Mouse (Mus musculus) stomach, embryonic 16.5 days (tissue): ENCODE results near the gene Olfr430. TPM values are rescaled to one million over a fixed set of nuclear protein-coding genes. Genes with fewer than 3 reads are reported as not detected.
"Not testable (repeated sequence)": the region's sequence is repeated elsewhere in the genome, so short reads cannot be mapped to it uniquely, and the experiment has no call there.

Experiments
- ATAC-seq: fragments of 200-750 bp; cut with Nextera tagmentation; 2 replicates; pipeline ENCODE4 v1.8.0; 2017; ENCODE audit warnings: moderate number of reproducible peaks, moderate TSS enrichment; ENCODE audit not compliant: insufficient read depth, low FRiP score
- H3K27ac ChIP-seq: fragments of 300-500 bp; sonication (generic); 2 replicates; pipeline ENCODE4 v1.5.1; 2014; ENCODE audit warnings: low read length
- H3K27me3 ChIP-seq: fragments of 300-500 bp; sonication (generic); 2 replicates; pipeline ENCODE4 v1.6.1; 2014; ENCODE audit warnings: low read length, control low read depth, mixed read lengths; ENCODE audit not compliant: control insufficient read depth, insufficient read depth
- H3K36me3 ChIP-seq: fragments of 300-500 bp; sonication (generic); 2 replicates; pipeline ENCODE4 v1.6.1; 2014; ENCODE audit warnings: low read length; ENCODE audit not compliant: control insufficient read depth, insufficient read depth
- H3K4me1 ChIP-seq: fragments of 300-500 bp; sonication (generic); 2 replicates; pipeline ENCODE4 v1.6.1; 2014; ENCODE audit warnings: low read length, control low read depth, mixed read lengths; ENCODE audit not compliant: control insufficient read depth, insufficient read depth
- H3K4me2 ChIP-seq: fragments of 300-500 bp; sonication (generic); 2 replicates; pipeline ENCODE4 v1.6.1; 2014; ENCODE audit warnings: low read depth, low read length, mixed read lengths
- H3K4me3 ChIP-seq: fragments of 300-500 bp; sonication (generic); replicated peaks from 2 replicates; pipeline ENCODE4 v1.5.1; 2014; ENCODE audit warnings: mild to moderate bottlenecking, low read length
- H3K9ac ChIP-seq: fragments of 300-500 bp; sonication (generic); 2 replicates; pipeline ENCODE4 v1.6.1; 2014; ENCODE audit warnings: low read length
- H3K9me3 ChIP-seq: fragments of 300-500 bp; sonication (generic); replicated peaks from 2 replicates; pipeline ENCODE4 v1.6.1; 2016; ENCODE audit warnings: low read length, control low read depth; ENCODE audit not compliant: control insufficient read depth
- WGBS: fragments of 180-500 bp; shearing (Covaris S2); extraction: QIAGEN DNeasy Blood & Tissue Kit; methylation state at CpG from one replicate; pipeline ENCODE4 v1.1.7; 2014; 5-methylcytosine and 5-hydroxymethylcytosine counted together
- polyA plus RNA-seq: library from polyadenylated mRNA; unstranded; fragments of >200 nt; fragmentation: Nextera tagmentation; extraction: Ambion mirVana; gene quantifications from 2 replicates; pipeline ENCODE4 v1.2.1, GENCODE M21; 2015

Gene Olfr430
- polyA plus RNA-seq, 1 experiment from 2014 or later: not detected

GRCm38 (mm10) chr1:174049357-174049756 is 17.0 kb upstream of the Olfr430 start:
- H3K4me2 ChIP-seq: not testable (repeated sequence)

GRCm38 (mm10) chr1:174050532-174050931 is 15.9 kb upstream of the Olfr430 start:
- Histone ChIP-seq H3K9ac (no peak overlapping the region), H3K36me3 (no peaks in the 10 kb centered on the region), H3K4me2 (no peak overlapping the region), H3K27me3 (no peaks in the 10 kb centered on the region), H3K9me3 (no peaks in the 10 kb centered on the region), H3K27ac (no peak overlapping the region), H3K4me1 (no peaks in the 10 kb centered on the region), H3K4me3 (no peak overlapping the region)
- 86% methylated on average over 4 of the region's 4 CpGs for WGBS
- ATAC-seq: no peak

More at GRCm38 (mm10) chr1:174049357-174049756, 17.0 kb upstream of the Olfr430 start:
- not testable (repeated sequence) for H3K9ac ChIP-seq, H3K36me3 ChIP-seq, H3K4me3 ChIP-seq, H3K27ac ChIP-seq, H3K4me1 ChIP-seq, H3K27me3 ChIP-seq, ATAC-seq, H3K9me3 ChIP-seq
- 45% methylated on average over 4 of the region's 4 CpGs for WGBS

DNA sequence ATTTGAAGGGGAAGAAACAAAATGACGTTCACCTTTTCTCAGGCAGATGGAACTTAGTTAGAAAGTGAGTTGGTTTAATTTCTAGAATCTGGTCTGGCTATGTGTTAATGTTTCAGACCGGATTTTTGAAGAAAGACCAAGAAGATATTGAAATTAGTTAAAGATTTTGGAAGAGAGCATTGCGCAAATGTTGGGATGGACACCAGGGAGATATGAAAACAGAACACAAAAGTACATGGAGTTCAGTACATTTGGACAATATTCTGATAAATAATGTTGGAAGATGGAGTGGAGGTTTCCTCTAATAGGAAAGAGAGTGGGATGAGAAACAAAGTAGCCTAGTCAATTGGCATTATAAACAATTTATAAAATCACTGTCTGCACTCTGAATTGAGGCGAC is 14.9 kb upstream of the Olfr430 start:
- Histone ChIP-seq H3K27ac (no peak overlapping the region), H3K9me3 (no peaks in the 10 kb centered on the region), H3K4me2 (no peak overlapping the region), H3K9ac (no peak overlapping the region), H3K36me3 (no peaks in the 10 kb centered on the region), H3K4me3 (no peak overlapping the region), H3K27me3 (no peaks in the 10 kb centered on the region), H3K4me1 (no peaks in the 10 kb centered on the region)
- WGBS: 82% methylated on average over 4 of the region's 4 CpGs
- no peak for ATAC-seq

GRCm38 (mm10) chr1:174051931-174052536 is 14.4 kb upstream of the Olfr430 start:
- 82% methylated on average over 5 of the region's 5 CpGs for WGBS
- Histone ChIP-seq H3K27ac (no peak overlapping the region), H3K9ac (no peak overlapping the region), H3K4me1 (no peaks in the 10 kb centered on the region), H3K9me3 (no peaks in the 10 kb centered on the region), H3K27me3 (no peaks in the 10 kb centered on the region), H3K36me3 (no peaks in the 10 kb centered on the region), H3K4me3 (no peak overlapping the region), H3K4me2 (no peak overlapping the region)
- ATAC-seq: no peak

GRCm38 (mm10) chr1:174052981-174053380 is 13.4 kb upstream of the Olfr430 start:
- ATAC-seq: no peak
- H3K27me3 ChIP-seq: no peaks in the 10 kb centered on the region

DNA sequence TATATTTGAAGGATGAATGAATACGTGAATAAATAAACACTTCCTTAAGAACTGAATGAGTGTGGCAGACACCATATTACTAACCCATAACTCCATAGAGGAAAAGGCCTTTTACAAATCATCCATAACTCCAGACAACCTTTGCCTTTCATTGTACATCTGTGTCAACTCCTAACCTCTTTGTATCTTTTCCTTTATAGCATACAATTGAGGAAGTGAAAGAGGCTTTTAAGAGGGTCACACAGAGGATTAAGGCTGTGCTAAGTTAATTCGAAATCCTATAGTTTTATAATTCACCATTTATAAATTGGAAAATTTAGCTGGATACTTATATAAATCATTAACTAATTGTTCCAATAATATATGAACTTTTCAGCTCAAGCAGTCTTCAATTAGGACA is 11.2 kb upstream of the Olfr430 start:
- Histone ChIP-seq H3K4me1 (no peaks in the 10 kb centered on the region), H3K36me3 (no peaks in the 10 kb centered on the region), H3K9ac (no peak overlapping the region), H3K27ac (no peak overlapping the region), H3K4me2 (no peak overlapping the region), H3K4me3 (no peak overlapping the region), H3K9me3 (no peaks in the 10 kb centered on the region), H3K27me3 (no peaks in the 10 kb centered on the region)
- no peak for ATAC-seq
- 69% methylated on average over 2 of the region's 2 CpGs for WGBS

More at GRCm38 (mm10) chr1:174052981-174053380, 13.4 kb upstream of the Olfr430 start:
- H3K9ac ChIP-seq: no peak overlapping the region
- H3K27ac ChIP-seq: no peak overlapping the region
- H3K4me2 ChIP-seq: no peak overlapping the region
- WGBS: 71% methylated on average over 3 of the region's 3 CpGs
- no peaks in the 10 kb centered on the region for H3K4me1 ChIP-seq
- H3K9me3 ChIP-seq: no peaks in the 10 kb centered on the region
- H3K36me3 ChIP-seq: no peaks in the 10 kb centered on the region
- no peak overlapping the region for H3K4me3 ChIP-seq

DNA sequence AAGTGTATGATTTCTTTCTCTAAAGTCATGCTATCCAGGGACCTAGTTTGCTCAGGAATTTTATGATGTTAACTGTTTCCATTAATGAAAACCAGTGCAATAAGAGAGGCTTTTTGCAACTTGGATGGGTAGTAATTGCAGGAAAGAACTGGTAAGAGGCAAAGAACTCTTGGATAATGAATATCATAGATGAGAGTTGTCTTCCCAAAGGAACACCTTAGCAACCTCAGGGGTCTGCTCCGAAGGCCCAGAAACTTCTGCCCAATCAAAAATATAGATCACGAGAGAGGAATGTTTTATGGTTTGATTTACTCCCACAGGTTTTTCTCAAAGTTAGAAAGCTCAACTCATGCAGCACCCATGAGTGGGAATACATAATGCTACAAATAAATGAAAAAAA is 17.6 kb downstream of the Olfr430 start, which contains the start of gene Olfr429:
TSS of gene Olfr429 (plus strand) at position 301 of the 400 bp plus-strand sequence.
- no peak within 1 kb of the TSS for H3K4me2 ChIP-seq
- H3K27me3 ChIP-seq: no peaks in the 10 kb centered on the region
- H3K4me3 ChIP-seq: no peak within 1 kb of the TSS
- no peak within 1 kb of the TSS for H3K9ac ChIP-seq
- no peaks in the 10 kb centered on the region for H3K9me3 ChIP-seq
- 89% methylated on average over 2 of the region's 2 CpGs for WGBS
- H3K36me3 ChIP-seq: no peaks in the 10 kb centered on the region
- no peaks in the 10 kb centered on the region for H3K4me1 ChIP-seq
- ATAC-seq: no peak
- no peak within 1 kb of the TSS for H3K27ac ChIP-seq

GRCm38 (mm10) chr1:174096591-174096990 is 30.2 kb downstream of the Olfr430 start, which contains the start of gene Olfr427:
TSS of gene Olfr427 (plus strand) at chr1:174096891.
- no peak within 1 kb of the TSS for H3K4me2 ChIP-seq

DNA sequence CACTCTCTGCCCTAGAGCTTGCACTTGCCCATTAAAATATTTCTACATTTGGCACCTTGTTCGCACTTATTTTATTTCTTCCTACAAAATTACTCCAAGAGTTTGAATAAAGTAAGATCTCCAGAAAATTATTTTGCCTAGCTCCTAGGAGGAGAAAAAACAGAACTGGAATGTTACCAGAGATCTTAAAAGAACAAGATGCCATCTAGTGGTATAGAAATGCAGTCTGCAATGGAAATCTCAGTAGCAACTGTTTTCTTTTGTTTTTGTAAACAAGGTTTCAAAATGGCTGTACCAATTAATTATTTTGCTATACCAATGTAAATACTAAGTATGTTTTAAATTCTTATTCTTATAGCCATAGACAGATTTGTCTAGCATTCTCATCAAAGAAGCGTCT is 37.3 kb downstream of the Olfr430 start:
- H3K4me2 ChIP-seq: no peak overlapping the region
- no peak for ATAC-seq
- H3K9me3 ChIP-seq: no peaks in the 10 kb centered on the region
- H3K4me1 ChIP-seq: no peaks in the 10 kb centered on the region
- no peak overlapping the region for H3K4me3 ChIP-seq
- 51% methylated on average over 2 of the region's 2 CpGs for WGBS
- no peak overlapping the region for H3K9ac ChIP-seq
- H3K27ac ChIP-seq: no peak overlapping the region
- H3K36me3 ChIP-seq: no peaks in the 10 kb centered on the region
- H3K27me3 ChIP-seq: no peaks in the 10 kb centered on the region

More at GRCm38 (mm10) chr1:174096591-174096990, 30.2 kb downstream of the Olfr430 start, which contains the start of gene Olfr427:
- no peaks in the 10 kb centered on the region for H3K27me3 ChIP-seq
- WGBS: 88% methylated on average over 1 of the region's 1 CpGs
- no peaks in the 10 kb centered on the region for H3K9me3 ChIP-seq
- no peak within 1 kb of the TSS for H3K9ac ChIP-seq
- H3K36me3 ChIP-seq: no peaks in the 10 kb centered on the region
- ATAC-seq: no peak
- no peaks in the 10 kb centered on the region for H3K4me1 ChIP-seq
- H3K4me3 ChIP-seq: no peak within 1 kb of the TSS
- no peak within 1 kb of the TSS for H3K27ac ChIP-seq
